In the genomic region with DNA sequence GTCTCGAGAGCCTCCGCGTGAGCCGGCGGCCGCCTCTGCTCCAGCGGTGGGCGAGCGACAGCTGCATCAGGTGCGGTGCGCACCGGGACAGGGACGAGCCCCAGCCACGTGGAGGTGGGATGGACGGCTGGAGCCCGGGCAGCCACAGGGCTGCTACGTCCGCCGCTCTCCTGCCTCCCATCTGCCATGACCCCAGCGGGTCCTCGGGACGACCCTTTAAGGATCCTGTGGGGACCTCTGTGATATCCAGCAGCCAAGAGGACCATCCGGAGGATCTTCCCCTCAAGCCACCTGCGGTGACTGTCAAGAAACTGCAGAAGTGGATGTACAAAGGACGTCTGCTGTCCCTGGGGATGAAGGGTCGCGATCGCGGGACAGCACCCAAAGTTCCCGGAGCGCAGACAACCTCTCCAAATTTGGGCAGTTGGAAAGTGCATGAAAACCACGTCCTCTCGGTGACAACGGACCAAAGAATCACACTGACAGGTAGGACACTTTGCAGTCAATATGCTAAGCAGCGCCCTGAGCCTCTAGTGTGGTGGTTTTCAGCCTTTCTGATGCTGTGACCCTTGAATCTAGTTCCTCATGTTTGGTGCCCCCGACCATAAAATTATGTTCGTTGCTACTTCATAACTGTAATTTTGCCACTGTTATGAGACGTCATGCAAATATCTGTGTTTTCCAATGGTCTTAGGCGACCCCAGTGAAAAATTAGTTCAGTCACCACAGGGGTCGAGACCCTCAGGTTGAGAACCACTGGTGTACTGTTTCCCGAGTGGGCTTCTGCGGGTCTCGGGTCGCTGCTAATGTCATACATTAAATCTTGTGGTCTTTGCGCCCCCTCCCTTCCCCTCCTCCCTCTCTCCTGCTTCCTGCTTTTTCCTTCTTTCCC, we compare ENCODE assay signal across 8 mouse cellular contexts. TPM values are rescaled to one million over a fixed set of nuclear protein-coding genes. Genes with fewer than 3 reads are reported as not detected.
DNase-seq lines count a peak whose midpoint lies in the region; ATAC-seq and TF ChIP-seq lines count a peak whose summit lies in the region.

No protein-coding gene starts in this region.

- peak; percentile 23; the same call in 1 of the 2 replicates for ATAC-seq in lung, embryonic 14.5 days (ENCODE audit: insufficient read depth)

- H3K27me3 ChIP-seq in lung, embryonic 14.5 days (ENCODE audit: insufficient read depth, low read length), result peaks cover 8% of the 10 kb centered on the region; the same call in 1 of the 2 replicates
- peaks cover 42% of the 10 kb centered on the region for H3K27me3 ChIP-seq in hindbrain, embryonic 10.5 days (ENCODE audit: insufficient read depth, poor library complexity, severe bottlenecking)
- H3K27me3 ChIP-seq in midbrain, embryonic 10.5 days (ENCODE audit: low read depth, poor library complexity, severe bottlenecking), result peaks cover 54% of the 10 kb centered on the region

- no peaks in the 10 kb centered on the region for H3K9me3 ChIP-seq in lung, embryonic 14.5 days (ENCODE audit: low read depth, low read length)
- H3K9me3 ChIP-seq in hindbrain, embryonic 10.5 days, result no peaks in the 10 kb centered on the region
- H3K9me3 ChIP-seq in midbrain, embryonic 10.5 days (replicated peaks), result no peaks in the 10 kb centered on the region

- peak overlapping the region; percentile 82 for H3K9ac ChIP-seq in lung, embryonic 14.5 days

- peaks cover 10% of the 10 kb centered on the region for H3K4me1 ChIP-seq in lung, embryonic 14.5 days (ENCODE audit: insufficient read depth)
- no peaks in the 10 kb centered on the region for H3K4me1 ChIP-seq in bone marrow macrophage, adult 2 months (ENCODE audit: control insufficient read depth, insufficient read depth, low read length)
- H3K4me1 ChIP-seq in hindbrain, embryonic 10.5 days (replicated peaks), result peaks cover 31% of the 10 kb centered on the region
- H3K4me1 ChIP-seq in midbrain, embryonic 10.5 days, result peaks cover 31% of the 10 kb centered on the region

- no peaks in the 10 kb centered on the region for H3K36me3 ChIP-seq in lung, embryonic 14.5 days (ENCODE audit: insufficient read depth)
- H3K36me3 ChIP-seq in hindbrain, embryonic 10.5 days, result peaks cover 4% of the 10 kb centered on the region
- H3K36me3 ChIP-seq in midbrain, embryonic 10.5 days, result peaks cover 4% of the 10 kb centered on the region; the same call in 1 of the 2 replicates

- under 1% methylated on average over 45 of the region's 45 CpGs for WGBS in lung, embryonic 14.5 days
- under 1% methylated on average over 45 of the region's 45 CpGs for whole genome bisulfite sequencing in hindbrain, embryonic 10.5 days
- WGBS in midbrain, embryonic 10.5 days, result under 1% methylated on average over 45 of the region's 45 CpGs

- no peak for TF ChIP-seq POLR2A in bone marrow macrophage, adult 2 months (IDR thresholded peaks at IDR 0.05; ENCODE audit: borderline replicate concordance, low read depth, low read length)

- H3K27ac ChIP-seq in lung, embryonic 14.5 days (ENCODE audit: low read depth), result peak overlapping the region; percentile 94; the same call in 1 of the 2 replicates
- no peak overlapping the region for H3K27ac ChIP-seq in bone marrow macrophage, adult 2 months (ENCODE audit: insufficient read depth, low read depth, low read length)
- H3K27ac ChIP-seq in hindbrain, embryonic 10.5 days, result peak overlapping the region; percentile 90
- peak overlapping the region; percentile 88 for H3K27ac ChIP-seq in midbrain, embryonic 10.5 days (replicated peaks)

- no peak for DNase-seq in lung, embryonic 14.5 days
- no peak for DNase-seq in lung, postnatal 4 days
- no peak for DNase-seq in hindbrain, embryonic 10.5 days (ENCODE audit: low spot score)
- no peak for DNase-seq in midbrain, embryonic 10.5 days (ENCODE audit: low spot score)
- no peak for DNase-seq in right cerebral cortex, adult 18-20 months
- DNase-seq in ovary, postnatal 10 days (ENCODE audit: low spot score), result no peak
- no peak for DNase-seq in ovary, postnatal 36 days (ENCODE audit: low spot score)

- peak overlapping the region; percentile 81 for H3K4me2 ChIP-seq in lung, embryonic 14.5 days

- peak overlapping the region; percentile 67 for H3K4me3 ChIP-seq in lung, embryonic 14.5 days (ENCODE audit: low read depth, low read length)
- peak overlapping the region; percentile 46; the same call in 1 of the 2 replicates for H3K4me3 ChIP-seq in bone marrow macrophage, adult 2 months (ENCODE audit: insufficient read depth, low read length)
- peak overlapping the region; percentile 74 for H3K4me3 ChIP-seq in hindbrain, embryonic 10.5 days
- H3K4me3 ChIP-seq in midbrain, embryonic 10.5 days, result peak overlapping the region; percentile 72

- TF ChIP-seq CTCF in lung, embryonic 14.5 days (IDR thresholded peaks at IDR 0.05; ENCODE audit: low read depth), result no peak
- TF ChIP-seq CTCF in bone marrow macrophage, adult 2 months (IDR thresholded peaks at IDR 0.05; ENCODE audit: low read depth, low read length), result no peak

RNA-seq across cellular contexts. Expression of a gene that starts 1.3 kb away (rescaled TPM):
- 2.5 and 3.2 TPM in 2 replicates for polyA plus RNA-seq in lung, embryonic 14.5 days (2014; fragmentation: Nextera tagmentation; extraction: Ambion mirVana)
- polyA plus RNA-seq in bone marrow macrophage, adult 2 months (2012; ENCODE audit: insufficient read depth, insufficient read length, missing spikeins), result 0.24 TPM in 1 of 2 replicates, not detected in the other
- 0.92 and 1.3 TPM in 2 replicates for polyA plus RNA-seq in hindbrain, embryonic 10.5 days (2016; fragmentation: Nextera tagmentation; extraction: Ambion mirVana)
- 0.53 and 0.95 TPM in 2 replicates for polyA plus RNA-seq in midbrain, embryonic 10.5 days (2016; fragmentation: Nextera tagmentation; extraction: Ambion mirVana)

RNA-seq across cellular contexts. Expression of a gene that starts 51.1 kb away (rescaled TPM):
- 50.7 and 52.7 TPM in 2 replicates for polyA plus RNA-seq in lung, embryonic 14.5 days (2014; fragmentation: Nextera tagmentation; extraction: Ambion mirVana)
- polyA plus RNA-seq in bone marrow macrophage, adult 2 months (2012; ENCODE audit: insufficient read depth, insufficient read length, missing spikeins), result 23.2 and 24.2 TPM in 2 replicates
- polyA plus RNA-seq in hindbrain, embryonic 10.5 days (2016; fragmentation: Nextera tagmentation; extraction: Ambion mirVana), result 54.7 and 56.4 TPM in 2 replicates
- polyA plus RNA-seq in midbrain, embryonic 10.5 days (2016; fragmentation: Nextera tagmentation; extraction: Ambion mirVana), result 50.6 and 51.1 TPM in 2 replicates
